Mouse (Mus musculus) limb, embryonic 14.5 days (tissue): ENCODE measurements at regions not wholly inside any gene's neighbourhood (a gene's known extent, or its start where the extent isn't known, plus 50 kb on each side); places are given as distances from the start of the nearest gene placed in this dataset.

Experiments
- ATAC-seq: fragments of 200-750 bp; cut with Nextera tagmentation; 2 replicates; pipeline ENCODE4 v1.8.0; 2017; ENCODE audit warnings: low read depth, moderate number of reproducible peaks, moderate TSS enrichment; ENCODE audit not compliant: low FRiP score
- DNase-seq: peaks from one replicate; pipeline ENCODE4 v3.0.0-alpha.2; 2015; ENCODE audit warnings: low spot score
- H3K27ac ChIP-seq: fragments of 300-500 bp; sonication (generic); replicated peaks from 2 replicates; pipeline ENCODE4 v1.5.1; 2014; ENCODE audit warnings: low read depth, mild to moderate bottlenecking, low read length, moderate library complexity, mixed read lengths
- H3K27me3 ChIP-seq: fragments of 300-500 bp; sonication (generic); 2 replicates; pipeline ENCODE4 v1.6.1; 2014; ENCODE audit warnings: low read length, mixed read lengths; ENCODE audit not compliant: control insufficient read depth, insufficient read depth
- H3K36me3 ChIP-seq: fragments of 300-500 bp; sonication (generic); 2 replicates; pipeline ENCODE4 v1.6.1; 2014; ENCODE audit warnings: mild to moderate bottlenecking, low read length, moderate library complexity, mixed read lengths; ENCODE audit not compliant: control insufficient read depth, insufficient read depth
- H3K4me1 ChIP-seq: fragments of 300-500 bp; sonication (generic); 2 replicates; pipeline ENCODE4 v1.6.1; 2014; ENCODE audit warnings: antibody characterized with exemption, low read length, mixed read lengths; ENCODE audit not compliant: control insufficient read depth, insufficient read depth
- H3K4me2 ChIP-seq: fragments of 300-500 bp; sonication (generic); replicated peaks from 2 replicates; pipeline ENCODE4 v1.6.1; 2014; ENCODE audit warnings: low read depth, mild to moderate bottlenecking, low read length, moderate library complexity; ENCODE audit not compliant: severe bottlenecking
- H3K4me3 ChIP-seq: fragments of 300-500 bp; sonication (generic); replicated peaks from 2 replicates; pipeline ENCODE4 v1.5.1; 2014; ENCODE audit warnings: low read length
- H3K9ac ChIP-seq: fragments of 300-500 bp; sonication (generic); 2 replicates; pipeline ENCODE4 v1.6.1; 2014; ENCODE audit warnings: mild to moderate bottlenecking, low read depth, low read length, moderate library complexity; ENCODE audit not compliant: severe bottlenecking
- H3K9me3 ChIP-seq: fragments of 300-500 bp; sonication (generic); 2 replicates; pipeline ENCODE4 v1.6.1; 2016; ENCODE audit warnings: low read length; ENCODE audit not compliant: control insufficient read depth
- POLR2A ChIP-seq: fragments of 200-500 bp; IDR thresholded peaks from 2 replicates; pipeline ENCODE4 v1.8.0; 2012; ENCODE audit warnings: inconsistent platforms, mild to moderate bottlenecking, moderate library complexity, borderline replicate concordance; ENCODE audit not compliant: insufficient read depth, insufficient read length; ENCODE audit errors: extremely low read depth
- WGBS: fragments of 180-500 bp; shearing (Covaris S2); extraction: QIAGEN DNeasy Blood & Tissue Kit; methylation state at CpG from one replicate; pipeline ENCODE4 v1.1.7; 2014; 5-methylcytosine and 5-hydroxymethylcytosine counted together

DNA sequence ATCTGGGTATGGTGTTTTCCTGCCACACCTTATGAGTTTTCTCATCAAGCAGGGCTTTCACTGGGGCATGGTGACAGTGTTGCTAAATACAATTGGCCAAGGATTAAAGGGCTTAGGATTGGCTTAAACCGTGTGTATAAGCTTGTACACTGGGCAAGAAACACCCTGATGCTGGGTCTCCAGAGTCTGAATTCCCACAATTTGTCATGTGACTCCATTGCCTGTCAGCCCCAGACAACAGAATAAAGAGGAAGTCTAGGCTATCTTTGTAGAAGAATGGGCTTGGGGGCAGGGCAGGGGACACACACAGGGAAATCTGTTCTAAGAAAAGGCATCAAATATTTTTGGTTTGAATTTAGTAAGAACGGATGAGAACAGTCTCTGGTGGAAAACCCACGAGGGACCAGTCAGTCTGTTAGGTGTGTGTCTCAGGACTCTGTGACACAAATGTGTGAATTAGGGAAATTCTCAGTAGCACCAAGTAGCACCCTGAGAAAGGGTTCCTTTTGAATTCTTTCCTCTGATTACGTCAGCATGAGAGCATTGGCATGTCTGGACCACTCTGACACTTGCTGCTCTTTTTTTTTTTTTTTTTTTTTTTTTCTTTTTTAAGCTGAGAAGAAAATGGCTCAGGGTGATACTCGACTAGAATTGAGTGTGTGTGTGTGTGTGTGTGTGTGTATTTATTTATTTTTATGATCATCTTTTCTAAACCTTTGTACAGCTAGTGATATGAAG, 235.5 kb upstream of the Tbl1xr1 start:
- Histone ChIP-seq H3K4me3 (no peak overlapping the region), H3K4me1 (no peaks in the 10 kb centered on the region), H3K4me2 (no peak overlapping the region), H3K36me3 (no peaks in the 10 kb centered on the region), H3K27ac (no peak overlapping the region), H3K9ac (no peak overlapping the region), H3K27me3 (no peaks in the 10 kb centered on the region), H3K9me3 (no peaks in the 10 kb centered on the region)
- 52% methylated on average over 5 of the region's 5 CpGs for WGBS
- ATAC-seq (no peak), DNase-seq (no peak)
- no peak for TF ChIP-seq POLR2A

DNA sequence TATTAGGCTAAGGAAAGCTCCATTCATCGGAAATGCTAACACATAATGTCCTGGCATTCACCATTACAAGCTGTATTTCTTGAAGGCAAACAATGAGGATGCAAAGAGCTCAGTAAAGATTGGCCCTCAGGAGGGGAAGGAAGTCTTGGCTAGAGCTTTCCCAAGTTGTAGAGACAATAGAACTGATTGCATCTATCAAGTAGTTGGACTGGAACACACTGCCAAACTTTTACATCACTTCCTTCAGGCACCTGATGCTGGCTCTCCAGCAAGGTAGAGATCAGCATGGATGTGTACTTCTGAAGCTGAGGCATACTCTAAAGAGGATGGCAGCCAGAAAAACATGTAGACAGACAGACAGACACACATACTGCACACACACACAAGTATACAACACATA, 234.9 kb upstream of the Tbl1xr1 start:
- H3K9me3 ChIP-seq, result no peaks in the 10 kb centered on the region
- no peak overlapping the region for H3K27ac ChIP-seq
- H3K27me3 ChIP-seq, result no peaks in the 10 kb centered on the region
- no peak for TF ChIP-seq POLR2A
- no peak overlapping the region for H3K4me3 ChIP-seq
- DNase-seq (no peak), ATAC-seq (no peak)
- H3K4me1 ChIP-seq, result no peaks in the 10 kb centered on the region
- no peaks in the 10 kb centered on the region for H3K36me3 ChIP-seq
- 83% methylated on average over 1 of the region's 1 CpGs for WGBS
- H3K9ac ChIP-seq, result no peak overlapping the region
- H3K4me2 ChIP-seq, result no peak overlapping the region

GRCm38 (mm10) chr3:21842545-21843291, 233.7 kb upstream of the Tbl1xr1 start:
- no peak overlapping the region for H3K4me2 ChIP-seq
- no peak for TF ChIP-seq POLR2A
- no peak overlapping the region for H3K9ac ChIP-seq
- no peaks in the 10 kb centered on the region for H3K4me1 ChIP-seq
- no peaks in the 10 kb centered on the region for H3K36me3 ChIP-seq
- WGBS, result 60% methylated on average over 10 of the region's 10 CpGs
- no peaks in the 10 kb centered on the region for H3K9me3 ChIP-seq
- ATAC-seq (no peak), DNase-seq (peak; percentile 16)
- no peak overlapping the region for H3K27ac ChIP-seq
- no peaks in the 10 kb centered on the region for H3K27me3 ChIP-seq
- H3K4me3 ChIP-seq, result no peak overlapping the region

DNA sequence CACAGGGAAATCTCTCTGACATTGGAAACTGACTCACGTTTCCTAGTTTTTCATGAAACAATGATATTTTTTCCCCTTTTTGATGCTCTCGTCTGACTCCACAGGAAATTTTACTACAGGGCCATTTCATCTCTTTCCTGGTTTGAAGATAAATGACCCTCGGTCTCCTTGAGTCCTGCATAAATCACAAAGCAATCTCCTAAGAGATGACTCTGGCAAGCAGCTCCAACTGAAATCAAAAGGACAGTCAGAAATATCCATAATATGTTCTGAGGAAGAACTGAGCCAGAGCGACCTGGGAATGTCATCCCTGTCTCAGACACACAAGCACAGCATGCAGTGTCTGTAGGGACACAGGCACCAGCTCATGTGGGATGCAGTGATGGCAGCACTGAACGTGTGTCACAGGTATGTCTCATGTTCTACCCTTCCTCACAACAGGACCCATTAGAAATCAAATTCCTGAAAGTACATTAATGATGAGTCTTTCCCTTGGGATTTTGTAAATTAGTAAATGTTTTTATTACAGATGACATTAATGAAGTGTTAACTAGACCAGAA, 233.1 kb upstream of the Tbl1xr1 start:
- Histone ChIP-seq H3K27me3 (no peaks in the 10 kb centered on the region), H3K36me3 (no peaks in the 10 kb centered on the region), H3K9me3 (no peaks in the 10 kb centered on the region), H3K9ac (no peak overlapping the region), H3K4me1 (no peaks in the 10 kb centered on the region), H3K27ac (no peak overlapping the region), H3K4me3 (no peak overlapping the region), H3K4me2 (no peak overlapping the region)
- DNase-seq, result no peak
- WGBS, result 59% methylated on average over 5 of the region's 5 CpGs
- no peak for ATAC-seq
- TF ChIP-seq POLR2A, result no peak

DNA sequence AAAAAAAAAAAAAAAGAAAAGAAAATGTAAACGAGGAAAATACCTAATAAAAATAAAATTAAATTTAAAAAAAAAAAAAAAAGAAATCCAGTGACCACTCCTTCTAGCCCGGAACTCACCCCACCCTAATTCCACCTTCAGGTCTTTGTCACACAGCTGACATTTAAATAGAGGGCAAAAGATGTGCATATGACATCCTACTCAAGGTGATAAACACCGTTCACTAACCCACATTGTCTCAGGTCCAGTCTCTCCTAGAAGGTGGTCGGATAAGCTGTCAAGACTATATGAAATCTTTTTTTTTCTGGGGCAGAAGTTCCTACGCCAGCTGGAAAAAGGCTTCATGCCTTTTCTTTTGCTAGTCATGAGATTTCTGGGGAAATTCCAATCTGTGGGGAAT, 226.6 kb upstream of the Tbl1xr1 start:
- no peaks in the 10 kb centered on the region for H3K9me3 ChIP-seq
- no peak overlapping the region for H3K4me3 ChIP-seq
- no peak overlapping the region for H3K27ac ChIP-seq
- no peaks in the 10 kb centered on the region for H3K27me3 ChIP-seq
- H3K4me1 ChIP-seq, result no peaks in the 10 kb centered on the region
- no peaks in the 10 kb centered on the region for H3K36me3 ChIP-seq
- H3K4me2 ChIP-seq, result no peak overlapping the region
- DNase-seq, result no peak
- WGBS, result 80% methylated on average over 5 of the region's 5 CpGs
- no peak for TF ChIP-seq POLR2A
- no peak overlapping the region for H3K9ac ChIP-seq
- ATAC-seq, result no peak
